Mouse (Mus musculus) heart, postnatal 25 days (tissue): ENCODE measurements around the gene Armc8. TPM values are rescaled to one million over a fixed set of nuclear protein-coding genes. Genes with fewer than 3 reads are reported as not detected.
A peak's percentile ranks its signal among the peaks of the same experiment; 100 is the strongest.

Source experiments
- DNase-seq: peaks from one replicate; pipeline ENCODE4 v3.0.0; 2022; ENCODE audit warnings: low spot score
- intact Hi-C: fragments of 180-260 bp; cut with DNase I; formaldehyde crosslinking; loops from one replicate; pipeline ENCODE4 v1.15.1; 2025
- total RNA-seq, 2 experiments: library from RNA; stranded (reverse); gene quantifications; 2 replicates each; pipeline ENCODE4 v1.2.3; 2021

Armc8 gene
- total RNA-seq, 2 experiments from 2014 or later: 21.2 to 22.1 TPM

- DNase-seq: no peak
- intact Hi-C loops: no loop called here
Observed at GRCm38 (mm10) chr9:99454211-99454610, 114.5 kb downstream of the Armc8 start.

DNA sequence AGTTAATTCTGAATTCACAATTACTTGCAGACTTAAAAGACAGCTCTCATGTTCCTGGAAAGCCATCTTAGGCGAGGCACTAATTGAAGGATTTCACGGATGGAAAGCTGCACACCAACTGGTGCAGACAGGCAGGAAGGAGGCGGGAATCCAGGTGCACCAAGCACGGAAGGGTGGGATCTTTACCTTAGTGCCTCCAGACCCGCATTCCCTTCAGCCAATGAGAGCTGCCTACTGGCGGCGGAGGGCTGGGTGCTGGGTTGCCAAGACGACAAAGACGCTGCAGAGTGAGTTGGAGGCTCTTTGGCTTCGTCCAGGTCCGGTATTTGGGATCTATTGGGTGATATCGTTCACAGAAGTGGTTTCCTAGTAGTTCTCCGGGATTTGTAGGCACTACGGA, 117.5 kb downstream of the Armc8 start, which contains the start of gene Nme9:
TSS of gene Nme9 (plus strand) at position 315 of the 400 bp plus-strand sequence.
- intact Hi-C loops: loop anchor here (2.0 kb wide), 1 partner anchor 388 kb away; no protein-coding TSS in a partner anchor
- no peak for DNase-seq

DNA sequence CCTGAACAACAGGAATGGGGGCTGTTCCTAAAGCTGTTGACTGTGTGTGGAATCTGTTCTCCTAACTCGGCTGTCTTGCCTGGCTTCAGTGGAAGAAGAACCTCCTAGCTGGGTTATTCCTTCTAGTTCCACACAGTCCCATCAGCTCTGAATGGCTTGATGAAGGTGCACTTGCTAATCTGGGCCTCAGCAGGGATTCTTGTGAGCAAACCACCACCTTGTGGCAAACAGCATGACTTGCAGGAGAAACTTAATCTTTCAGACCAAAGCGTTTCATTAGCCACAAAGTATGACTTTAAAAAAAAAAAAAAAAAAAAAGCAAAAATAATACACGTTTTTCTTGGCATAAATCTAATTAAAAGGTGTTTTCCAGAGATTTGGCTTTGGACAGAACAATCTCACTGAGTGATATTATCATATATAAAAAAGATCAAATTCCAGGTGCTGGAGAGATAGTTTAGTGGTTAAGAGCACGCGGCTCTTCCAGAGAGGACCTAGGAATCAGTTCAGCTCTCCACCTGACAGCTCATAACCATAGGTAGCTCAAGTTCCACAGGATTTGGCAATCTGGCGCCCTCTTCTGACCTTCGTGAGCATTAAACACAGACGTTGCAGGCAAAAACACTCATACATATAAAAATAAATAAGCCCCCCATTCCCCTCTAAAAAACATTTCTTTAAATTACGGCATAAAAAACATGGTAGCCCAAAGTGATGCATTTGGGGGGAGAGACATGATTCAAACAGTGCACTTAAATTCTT, 118.6 kb downstream of the Armc8 start:
- no peak for DNase-seq
- intact Hi-C loops: loop anchor here (2.0 kb wide), 1 partner anchor 387 kb away; no protein-coding TSS in a partner anchor

- DNase-seq: no peak
- intact Hi-C loops: no loop called here
Observed at GRCm38 (mm10) chr9:99447323-99447722, 121.4 kb downstream of the Armc8 start.

DNA sequence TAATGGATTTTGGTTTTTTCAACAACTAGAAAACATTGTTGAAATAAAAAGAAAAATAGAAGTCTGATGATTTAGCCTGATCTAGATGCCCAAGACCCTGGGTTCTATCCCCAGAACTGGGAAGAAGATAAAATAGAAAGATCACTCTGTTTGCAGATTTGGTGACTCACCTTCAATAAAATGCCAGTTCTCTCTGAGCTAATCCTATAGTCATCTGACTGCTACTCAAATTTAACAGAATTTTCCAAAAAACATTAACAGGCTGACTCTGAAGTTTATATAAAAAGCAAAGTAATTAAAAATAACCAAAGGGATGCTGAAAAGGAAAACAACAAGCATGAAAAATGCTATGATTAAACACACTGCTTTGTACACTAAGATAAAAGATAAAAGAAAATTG, 122.4 kb downstream of the Armc8 start:
- intact Hi-C loops: no loop called here
- DNase-seq: no peak

DNA sequence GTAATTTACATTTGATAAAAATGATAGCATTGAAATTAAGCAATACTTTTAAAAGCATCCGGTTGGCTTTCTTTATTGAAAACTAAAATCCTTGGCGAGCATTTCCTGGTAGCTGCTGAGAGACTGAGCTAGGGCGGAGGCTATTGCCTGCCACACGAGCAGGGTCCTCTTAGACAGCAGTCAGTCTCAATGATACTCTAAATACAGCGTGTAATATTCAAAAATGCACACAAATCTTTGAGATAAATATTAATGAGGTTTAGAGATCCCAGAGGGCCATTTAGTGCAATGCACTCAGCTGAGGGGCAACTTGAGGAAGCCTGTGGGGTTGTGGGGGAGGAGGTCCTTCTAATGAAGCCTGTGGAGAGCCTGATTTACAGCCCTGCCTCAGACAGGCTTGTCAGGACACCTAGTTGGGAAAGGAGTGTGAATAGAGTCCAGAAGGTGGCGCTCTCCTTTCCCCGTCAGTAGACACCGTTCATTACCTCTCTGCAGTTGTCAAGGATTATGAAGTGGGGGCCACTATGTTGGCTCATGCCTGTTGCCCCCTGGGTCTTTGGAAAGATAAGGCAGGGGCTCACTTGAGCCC, 124.0 kb downstream of the Armc8 start:
- no peak for DNase-seq
- intact Hi-C loops: no loop called here

DNA sequence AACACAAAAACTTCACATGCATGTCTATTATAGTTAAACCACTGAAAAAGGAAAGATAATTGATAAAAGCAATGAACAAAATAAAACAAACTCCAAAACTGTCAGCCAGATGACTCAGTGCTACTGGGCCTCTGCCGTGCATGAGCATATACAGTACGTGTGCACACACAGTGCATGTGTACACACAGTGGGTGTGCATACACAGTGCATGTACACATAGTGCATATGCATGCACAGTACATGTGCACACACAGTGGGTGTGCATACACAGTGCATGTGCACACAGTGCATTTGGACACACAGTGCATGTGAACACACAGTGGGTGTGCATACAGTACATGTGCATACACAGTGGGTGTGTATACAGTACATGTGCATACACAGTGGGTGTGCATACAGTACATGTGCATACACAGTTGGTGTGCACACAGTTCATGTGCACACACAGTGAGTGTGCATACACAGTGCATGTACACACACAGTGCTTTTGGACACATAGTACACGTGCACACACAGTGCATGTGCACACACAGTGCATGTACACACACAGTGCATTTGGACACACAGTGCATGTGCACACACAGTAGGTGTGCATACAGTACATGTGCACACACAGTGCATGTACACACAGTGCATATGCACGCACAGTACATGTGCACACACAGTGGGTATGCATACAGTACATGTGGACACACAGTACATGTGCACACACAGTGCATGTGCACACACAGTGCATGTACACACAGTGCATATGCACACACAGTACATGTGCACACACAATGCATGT, 126.9 kb downstream of the Armc8 start:
- intact Hi-C loops: no loop called here
- DNase-seq: no peak

DNA sequence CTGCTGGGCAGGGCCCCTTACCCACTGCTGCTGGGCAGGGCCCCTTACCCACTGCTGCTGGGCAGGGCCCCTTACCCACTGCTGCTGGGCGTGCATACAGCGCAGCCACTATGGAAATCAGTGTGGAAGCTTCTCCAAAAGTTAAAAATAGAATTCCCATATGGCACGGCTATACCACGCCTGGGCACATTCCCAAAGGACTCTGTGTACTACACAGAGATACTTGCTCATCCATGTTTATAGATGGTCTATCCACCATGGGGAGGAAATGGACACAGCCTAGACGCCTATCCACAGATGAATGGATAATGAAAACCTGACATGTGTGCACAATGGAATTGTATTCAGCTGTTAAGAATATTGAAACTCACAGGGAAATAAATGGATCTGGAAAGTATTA, 127.8 kb downstream of the Armc8 start:
- no peak for DNase-seq
- intact Hi-C loops: no loop called here

- intact Hi-C loops: loop anchor here (5.0 kb wide), 2 partner anchors 62 to 197 kb away; partner anchors contain the start of gene Cep70
- DNase-seq: no peak
Observed at GRCm38 (mm10) chr9:99439064-99439463, 129.6 kb downstream of the Armc8 start.

DNA sequence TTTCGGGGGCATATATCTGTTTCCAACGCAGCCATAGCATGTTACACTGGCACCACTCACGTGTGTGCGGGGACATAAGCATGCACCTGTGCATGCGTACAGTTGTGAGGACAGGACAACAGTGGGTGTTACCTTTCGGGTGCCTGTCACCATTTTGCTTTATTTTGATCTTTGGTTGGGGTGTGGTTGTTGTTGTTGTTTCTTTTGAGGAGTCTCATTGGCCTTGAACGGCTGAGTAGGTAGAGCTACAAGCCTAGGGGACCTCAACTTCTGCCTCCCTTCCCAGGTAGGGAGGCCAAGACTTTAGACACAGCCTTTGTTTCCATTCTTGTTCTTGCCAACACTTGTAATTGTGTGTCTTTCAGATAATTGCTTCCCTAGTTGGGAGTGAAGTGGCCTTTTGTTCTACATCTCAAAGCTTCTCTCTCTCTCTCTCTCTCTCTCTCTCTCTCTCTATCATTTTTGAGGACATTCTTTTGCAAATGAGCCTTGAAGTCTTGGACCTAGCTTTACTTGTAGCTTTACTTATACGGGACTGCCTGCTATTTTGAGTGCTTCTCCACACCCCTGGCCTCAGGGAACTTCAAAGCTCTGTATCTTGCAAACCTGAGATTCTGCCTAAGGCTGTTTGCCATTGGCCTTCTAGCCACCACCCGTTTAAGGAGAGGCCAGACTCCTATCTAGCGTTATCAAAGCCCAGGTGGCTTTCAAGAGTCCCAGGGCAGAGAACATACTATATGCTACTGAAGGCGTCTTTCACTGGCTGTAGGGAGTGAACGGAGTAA, 130.7 kb downstream of the Armc8 start:
- intact Hi-C loops: loop anchor here (5.0 kb wide), 2 partner anchors 61 to 196 kb away; partner anchors contain the start of gene Cep70
- no peak for DNase-seq

- intact Hi-C loops: loop anchor here (5.0 kb wide), 2 partner anchors 60 to 195 kb away; partner anchors contain the start of gene Cep70
- no peak for DNase-seq
Observed at GRCm38 (mm10) chr9:99437031-99437764, 131.5 kb downstream of the Armc8 start, which contains the start of gene Mras. Mras (minus strand) TSS chr9:99437381.

DNA sequence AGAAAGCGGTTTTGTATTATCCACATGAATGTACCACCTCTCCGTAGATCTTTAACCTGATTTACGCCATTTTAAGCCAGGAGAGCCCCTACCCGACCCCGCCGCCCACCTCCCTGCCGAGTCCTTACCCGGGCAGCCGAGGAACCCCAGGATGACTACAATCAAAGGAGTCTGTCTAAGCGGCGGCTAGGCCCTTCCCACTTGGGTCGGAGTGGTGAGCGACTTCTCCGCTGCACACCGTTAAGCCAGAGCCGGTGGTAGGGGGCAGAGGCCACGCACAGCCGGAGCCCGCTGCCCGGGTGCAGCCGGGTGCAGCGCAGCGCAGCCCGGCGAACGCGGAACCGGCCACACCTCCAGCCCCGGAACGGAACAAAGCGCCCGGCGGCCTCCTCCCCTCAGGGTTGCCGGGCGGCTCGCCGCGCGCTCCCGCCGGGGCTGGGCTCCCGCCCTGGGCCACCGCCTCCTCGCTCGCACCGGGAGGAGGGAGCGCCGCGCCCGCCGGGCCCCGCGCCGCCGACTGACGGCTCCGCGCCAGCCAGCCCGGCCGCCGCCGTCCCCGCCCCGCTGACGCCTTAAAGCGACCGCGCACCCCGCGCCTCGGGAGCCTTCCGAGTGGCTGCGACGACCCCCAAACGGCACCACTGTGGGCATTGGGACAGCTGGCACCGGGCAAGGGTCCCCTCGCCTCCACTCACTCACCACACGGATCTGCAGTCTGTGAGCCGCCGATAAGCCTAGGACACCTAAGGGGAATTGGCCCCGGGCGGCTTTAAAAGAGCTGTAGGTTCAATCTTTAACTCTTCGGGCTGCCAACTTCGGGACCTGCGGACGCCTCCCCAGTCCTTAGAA, 132.3 kb downstream of the Armc8 start:
- intact Hi-C loops: loop anchor here (5.0 kb wide), 2 partner anchors 59 to 194 kb away; partner anchors contain the start of gene Cep70
- DNase-seq: peak; percentile 70

DNA sequence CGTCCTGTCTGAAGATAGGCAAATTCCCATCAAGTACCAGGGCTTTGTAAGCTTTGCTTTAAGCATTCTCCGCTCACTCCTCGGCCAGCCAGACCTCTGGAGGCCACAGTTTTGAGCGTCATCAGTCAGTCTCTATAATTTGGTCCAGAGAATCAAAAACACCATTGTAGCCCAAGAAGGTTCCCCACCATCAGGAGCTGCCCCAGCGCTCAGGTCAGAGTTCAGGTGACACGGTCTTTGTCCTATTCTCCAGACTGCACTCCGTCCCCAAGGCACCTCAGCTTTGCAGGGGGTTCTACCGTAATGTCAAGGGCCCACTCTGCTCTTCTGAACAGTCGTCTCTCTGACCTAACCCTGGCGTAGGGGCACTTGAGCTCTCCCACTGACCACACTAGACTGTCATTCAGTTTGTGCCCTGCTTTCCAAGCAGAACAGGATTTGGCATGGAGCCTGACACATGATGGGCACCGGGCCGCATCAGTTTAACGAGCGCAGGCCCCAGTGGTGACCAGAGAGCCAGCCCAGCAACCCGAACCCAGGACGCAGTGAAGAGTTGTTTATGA, 133.0 kb downstream of the Armc8 start:
- DNase-seq: no peak
- intact Hi-C loops: loop anchor here (5.0 kb wide), 2 partner anchors 58 to 193 kb away; partner anchors contain the start of gene Cep70

GRCm38 (mm10) chr9:99434892-99435618, 133.6 kb downstream of the Armc8 start:
- intact Hi-C loops: loop anchor here (5.0 kb wide), 2 partner anchors 58 to 193 kb away; partner anchors contain the start of gene Cep70
- DNase-seq: no peak

GRCm38 (mm10) chr9:99432478-99432877, 136.2 kb downstream of the Armc8 start:
- intact Hi-C loops: no loop called here
- no peak for DNase-seq

GRCm38 (mm10) chr9:99431963-99432362, 136.7 kb downstream of the Armc8 start:
- DNase-seq: no peak
- intact Hi-C loops: no loop called here

DNA sequence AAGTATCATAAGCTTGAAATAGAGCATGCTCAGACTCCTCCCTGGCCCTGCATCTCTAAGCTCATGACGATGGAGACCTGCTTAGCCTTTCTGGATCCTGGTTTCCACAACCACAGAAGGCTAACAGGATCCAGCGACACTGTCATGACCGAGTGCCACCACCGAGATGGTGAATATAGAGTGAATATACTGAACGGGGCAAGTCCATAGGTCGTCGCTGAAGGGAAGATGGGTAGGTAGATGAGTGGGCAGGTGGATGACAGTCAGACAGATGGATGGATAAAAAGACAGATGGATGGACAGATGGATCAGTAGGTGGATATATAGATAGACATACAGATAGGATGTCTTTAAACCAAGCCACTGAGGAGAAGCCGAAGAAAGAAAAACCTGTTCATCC, 137.4 kb downstream of the Armc8 start:
- no peak for DNase-seq
- intact Hi-C loops: no loop called here
